Mouse (Mus musculus) WW6 (cell line): ENCODE results near the gene Ppfibp1.

Experiments
- DNase-seq: peaks from one replicate; pipeline ENCODE4 v3.0.0-alpha.2; 2013; ENCODE audit warnings: low read depth, low spot score

Ppfibp1 gene

GRCm38 (mm10) chr6:146995391-146995790 is 107.1 kb downstream of the Ppfibp1 start:
- DNase-seq, result no peak

DNA sequence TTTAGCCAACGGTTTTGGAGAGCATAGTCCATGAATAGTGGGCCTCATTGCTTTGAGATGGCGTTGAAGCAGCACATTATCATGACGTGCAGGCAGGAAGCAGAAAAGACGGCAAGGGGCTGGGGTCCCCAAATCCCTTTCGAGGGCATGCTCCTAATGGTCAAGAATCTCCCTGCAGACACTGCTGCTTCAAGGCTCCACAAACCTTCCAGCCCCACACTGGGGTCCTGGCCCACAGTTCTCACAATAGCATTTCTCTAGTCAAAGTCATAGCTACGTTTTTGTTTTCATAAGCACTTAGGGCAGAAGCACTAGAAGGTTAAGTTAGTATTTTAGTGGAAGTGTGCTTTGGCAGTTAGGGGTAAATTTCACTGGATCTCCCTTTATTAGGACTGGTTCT is 107.6 kb downstream of the Ppfibp1 start:
- no peak for DNase-seq

DNA sequence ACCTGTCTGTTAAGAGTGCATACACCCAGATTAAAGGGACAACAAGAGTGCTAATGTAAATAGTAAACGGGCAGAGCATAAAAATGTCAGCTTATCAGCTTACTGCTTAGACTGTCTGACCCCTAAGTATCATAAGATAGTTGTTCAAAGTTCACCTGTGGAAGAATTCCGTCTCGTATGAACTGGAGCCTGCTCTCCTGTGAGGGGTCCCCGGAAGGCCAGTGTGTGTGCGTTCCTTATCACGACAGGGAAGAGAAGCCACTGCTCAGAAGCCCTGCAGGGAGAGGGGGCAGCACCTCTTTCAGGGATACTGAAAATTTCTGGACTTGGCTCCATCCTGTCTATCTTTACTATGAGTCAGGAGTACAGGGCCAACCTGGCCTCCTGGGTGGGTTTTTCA is 108.7 kb downstream of the Ppfibp1 start:
- no peak for DNase-seq

DNA sequence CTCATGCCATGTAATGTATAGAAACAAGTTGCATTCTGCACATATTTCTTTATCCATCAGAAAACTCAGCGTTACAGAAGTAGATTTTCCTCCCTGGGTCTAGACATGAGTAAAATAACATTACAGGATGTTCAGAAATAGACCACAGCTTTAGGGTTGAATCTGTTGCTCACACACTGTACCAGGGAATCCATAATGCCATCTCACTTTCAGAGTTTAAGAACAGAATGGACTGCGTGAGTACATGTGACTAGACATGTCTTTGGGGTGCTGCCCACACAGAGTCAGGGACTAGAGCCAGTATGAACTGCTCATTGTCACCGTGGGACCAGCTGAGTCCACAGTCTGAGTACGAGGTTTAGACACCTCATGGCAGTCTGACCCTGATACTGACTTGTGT is 110.4 kb downstream of the Ppfibp1 start:
- no peak for DNase-seq

- no peak for DNase-seq
Measured at GRCm38 (mm10) chr6:146999302-146999701, 111.0 kb downstream of the Ppfibp1 start.

GRCm38 (mm10) chr6:146999755-147000154 is 111.5 kb downstream of the Ppfibp1 start:
- DNase-seq, result no peak

DNA sequence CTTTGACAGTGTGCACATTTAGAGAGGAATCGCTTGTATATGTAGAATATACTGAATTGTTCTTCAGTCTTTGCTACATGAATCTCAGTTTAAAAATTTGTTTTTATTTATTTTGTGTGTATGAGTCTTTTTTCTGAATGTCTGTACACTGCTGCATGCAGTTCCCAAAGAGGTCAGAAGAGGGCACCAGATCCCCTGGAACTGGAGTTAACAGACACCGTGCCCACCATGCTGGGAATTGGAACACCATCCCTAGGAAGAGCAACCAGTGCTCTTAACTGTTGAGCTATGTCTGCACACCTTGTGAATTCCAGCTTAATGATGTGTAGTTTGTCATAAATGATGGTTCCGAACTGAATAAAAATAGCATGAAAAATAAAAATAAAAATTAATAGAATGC is 119.9 kb downstream of the Ppfibp1 start:
- DNase-seq, result no peak

GRCm38 (mm10) chr6:147010358-147010757 is 122.1 kb downstream of the Ppfibp1 start:
- DNase-seq, result no peak

DNA sequence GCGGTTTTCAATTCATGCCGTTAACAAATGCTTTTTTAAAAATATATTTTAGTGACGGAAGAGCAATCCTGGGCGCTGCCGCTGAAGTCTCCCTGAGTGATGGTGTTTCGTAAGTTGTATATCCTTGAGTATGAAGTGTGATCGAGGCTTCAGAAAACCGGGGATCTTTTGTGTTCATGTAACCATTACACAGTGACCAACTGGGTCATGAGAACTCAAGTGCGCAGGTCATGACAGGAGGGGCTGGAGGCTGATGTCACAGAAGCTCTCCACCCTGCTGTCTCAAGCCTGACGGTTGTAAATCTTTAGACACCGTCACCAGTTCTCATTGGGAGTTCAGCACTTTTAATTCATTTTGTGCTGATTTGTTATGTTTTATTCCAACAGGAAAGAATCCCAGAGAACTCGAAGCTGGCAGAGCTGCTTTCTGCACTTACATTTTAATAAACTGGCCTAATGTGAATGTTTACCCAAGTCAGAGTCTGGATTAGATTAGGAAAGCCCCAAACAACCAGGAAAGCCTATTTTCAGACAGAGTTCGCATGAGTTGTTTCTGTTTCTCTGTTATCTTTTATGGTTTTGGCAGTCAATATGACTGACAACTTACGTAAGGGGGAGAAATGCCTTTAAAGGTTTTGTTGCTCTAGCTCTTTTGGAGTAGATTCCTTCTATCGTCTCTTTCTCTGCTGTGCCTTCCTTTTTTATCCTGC is 122.7 kb downstream of the Ppfibp1 start:
- DNase-seq, result no peak

DNA sequence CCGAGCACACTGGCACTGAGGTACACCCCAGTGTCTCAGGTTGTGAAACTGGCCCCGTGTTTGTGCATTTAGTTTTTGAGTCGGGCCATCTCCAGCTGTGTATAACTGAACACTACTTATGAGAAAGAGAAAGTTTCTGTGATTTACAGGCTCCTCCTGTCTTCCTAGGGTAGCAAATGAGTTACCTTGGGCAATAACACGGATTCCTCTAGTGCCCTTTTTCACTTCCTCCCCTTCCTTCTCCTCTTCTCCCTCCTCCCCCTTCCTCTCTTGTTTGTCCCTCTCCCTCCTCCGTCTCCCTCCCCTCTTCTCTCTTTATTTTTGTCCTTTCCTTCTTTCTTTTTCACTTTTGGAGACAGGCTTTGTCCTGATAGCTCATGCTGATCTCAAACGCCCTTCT is 123.3 kb downstream of the Ppfibp1 start:
- no peak for DNase-seq

DNA sequence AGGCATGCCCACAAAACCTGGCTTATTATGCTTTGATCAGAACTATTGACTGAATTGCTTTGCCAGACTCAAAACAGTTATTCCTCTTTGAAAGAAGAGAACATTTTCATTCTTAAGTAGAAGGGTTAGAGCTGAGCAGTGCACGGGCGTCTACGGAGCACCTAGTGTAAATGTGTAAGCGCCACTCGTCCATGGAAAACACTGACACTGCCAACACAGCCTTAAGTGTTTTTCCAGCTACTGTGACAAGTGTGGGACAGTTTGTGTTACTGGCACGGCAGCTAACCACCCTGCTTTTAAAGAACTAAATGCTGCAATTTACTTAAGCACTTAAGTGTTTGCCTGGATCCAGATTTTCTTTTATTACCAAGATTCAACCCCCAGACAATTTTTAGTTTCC is 123.7 kb downstream of the Ppfibp1 start:
- DNase-seq, result no peak

DNA sequence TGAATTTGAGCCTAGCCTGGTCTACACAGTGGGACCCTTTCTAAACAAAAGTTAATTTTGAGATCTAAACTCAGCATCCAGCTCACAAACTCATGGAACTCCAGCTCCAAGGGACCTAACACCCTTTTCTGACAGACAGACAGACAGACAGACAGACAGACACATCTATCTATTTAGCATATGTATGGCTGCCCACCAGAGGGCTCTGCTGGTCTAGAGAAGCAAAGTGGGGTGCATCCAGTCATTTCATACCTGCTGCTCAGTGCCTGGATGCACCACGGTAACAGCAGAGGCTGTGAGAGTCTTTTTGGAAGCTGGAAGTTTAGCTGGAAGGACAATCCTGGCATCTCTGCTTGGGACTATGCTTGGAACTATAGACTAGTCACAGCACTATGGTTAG is 125.3 kb downstream of the Ppfibp1 start:
- DNase-seq, result no peak

DNA sequence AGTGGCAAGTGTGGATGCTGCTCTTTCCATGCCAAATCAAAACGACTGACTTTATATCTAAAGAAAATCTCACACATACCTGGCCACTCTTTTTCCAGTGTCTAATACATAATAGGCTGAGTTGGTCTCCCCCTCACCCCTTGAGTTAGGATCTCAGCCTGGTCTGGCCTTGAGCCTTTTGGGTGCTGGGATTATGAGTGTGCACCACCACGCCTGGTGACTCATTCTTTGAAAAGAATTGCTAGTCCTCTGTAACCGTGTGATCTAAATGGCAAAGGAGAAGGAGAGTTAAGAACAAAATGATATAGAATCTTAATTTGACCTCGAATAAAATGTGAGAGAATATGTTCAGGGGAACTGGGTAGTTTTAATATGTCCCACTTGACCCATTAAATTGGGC is 129.6 kb downstream of the Ppfibp1 start:
- DNase-seq, result no peak

GRCm38 (mm10) chr6:147018364-147018763 is 130.1 kb downstream of the Ppfibp1 start:
- DNase-seq, result no peak

GRCm38 (mm10) chr6:147021181-147021580 is 132.9 kb downstream of the Ppfibp1 start:
- DNase-seq, result no peak

GRCm38 (mm10) chr6:147022375-147023132 is 134.3 kb downstream of the Ppfibp1 start:
- no peak for DNase-seq

DNA sequence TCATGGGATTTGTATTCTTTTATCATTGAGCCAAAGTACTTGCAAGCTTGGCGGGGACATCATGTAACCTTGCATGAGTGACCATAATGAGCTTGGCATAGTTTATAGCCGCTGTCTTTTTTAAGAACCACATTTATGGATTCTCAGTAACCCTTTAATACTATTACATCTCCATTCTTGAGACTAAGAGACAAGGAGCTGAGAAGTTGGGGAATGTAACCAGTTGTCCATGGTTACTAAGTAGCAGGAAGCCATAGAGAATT is 134.8 kb downstream of the Ppfibp1 start:
- DNase-seq, result no peak

GRCm38 (mm10) chr6:147023568-147023967 is 135.3 kb downstream of the Ppfibp1 start:
- DNase-seq, result no peak

GRCm38 (mm10) chr6:147024761-147025160 is 136.5 kb downstream of the Ppfibp1 start:
- DNase-seq, result no peak

GRCm38 (mm10) chr6:147028396-147028795 is 140.1 kb downstream of the Ppfibp1 start:
- no peak for DNase-seq

DNA sequence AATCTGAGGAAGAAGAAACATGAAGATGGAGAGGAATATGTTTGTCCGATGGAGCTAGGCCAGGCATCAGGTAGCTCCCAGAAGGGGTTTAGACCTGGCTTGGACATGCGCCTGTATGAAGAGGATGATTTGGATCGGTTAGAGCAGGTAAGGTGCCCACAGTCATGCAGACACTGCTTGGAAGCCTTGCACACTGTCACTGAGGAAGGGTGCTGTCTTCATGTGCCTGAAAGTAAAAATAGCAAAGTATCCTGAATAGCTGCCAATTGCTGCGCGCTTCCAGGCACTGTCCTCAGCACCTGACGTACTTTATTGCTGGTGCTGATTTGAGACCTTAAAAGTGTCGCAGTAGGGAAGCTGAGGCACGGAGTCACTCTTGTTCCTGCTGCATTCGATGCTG is 141.3 kb downstream of the Ppfibp1 start:
- DNase-seq, result no peak

- DNase-seq, result no peak
Measured at GRCm38 (mm10) chr6:147030096-147030885, 142.0 kb downstream of the Ppfibp1 start.
